Mouse (Mus musculus) kidney, postnatal 0 days (tissue): Measurements from ENCODE around the gene Pcbp3. TPM values are rescaled to one million over a fixed set of nuclear protein-coding genes. Genes with fewer than 3 reads are reported as not detected.
A peak's percentile ranks its signal among the peaks of the same experiment; 100 is the strongest.

Source experiments
- ATAC-seq: fragments of 200-750 bp; cut with Nextera tagmentation; replicated peaks from 2 replicates; pipeline ENCODE4 v1.8.0; 2017; ENCODE audit warnings: low read depth, moderate number of reproducible peaks, moderate TSS enrichment, moderate library complexity; ENCODE audit not compliant: low FRiP score
- DNase-seq: peaks from one replicate; pipeline ENCODE4 v3.0.0-alpha.2; 2016; ENCODE audit warnings: low spot score
- H3K27ac ChIP-seq: fragments of 300-500 bp; sonication (generic); 2 replicates; pipeline ENCODE4 v1.5.1; 2014; ENCODE audit warnings: mild to moderate bottlenecking
- H3K27me3 ChIP-seq: fragments of 300-500 bp; sonication (generic); 2 replicates; pipeline ENCODE4 v1.6.1; 2014; ENCODE audit warnings: low read length, mixed read lengths; ENCODE audit not compliant: insufficient read depth
- H3K36me3 ChIP-seq: fragments of 300-500 bp; sonication (generic); 2 replicates; pipeline ENCODE4 v1.6.1; 2014; ENCODE audit warnings: low read length, mixed read lengths; ENCODE audit not compliant: insufficient read depth
- H3K4me1 ChIP-seq: fragments of 300-500 bp; sonication (generic); replicated peaks from 2 replicates; pipeline ENCODE4 v1.6.1; 2014; ENCODE audit warnings: antibody characterized with exemption, low read length, mixed read lengths; ENCODE audit not compliant: insufficient read depth
- H3K4me2 ChIP-seq: fragments of 300-500 bp; sonication (generic); 2 replicates; pipeline ENCODE4 v1.6.1; 2014; ENCODE audit warnings: mild to moderate bottlenecking, low read length, moderate library complexity, mixed read lengths
- H3K4me3 ChIP-seq: fragments of 300-500 bp; sonication (generic); replicated peaks from 2 replicates; pipeline ENCODE4 v1.5.1; 2014; ENCODE audit warnings: low read depth, low read length
- H3K9ac ChIP-seq: fragments of 300-500 bp; sonication (generic); 2 replicates; pipeline ENCODE4 v1.6.1; 2014; ENCODE audit warnings: low read depth, low read length
- H3K9me3 ChIP-seq: fragments of 300-500 bp; sonication (generic); replicated peaks from 2 replicates; pipeline ENCODE4 v1.6.1; 2016; ENCODE audit warnings: low read length, inconsistent platforms, mixed read lengths
- CTCF ChIP-seq: IDR thresholded peaks from 2 replicates; pipeline ENCODE4 v1.5.1; 2016; ENCODE audit warnings: antibody characterized with exemption, low read depth, mild to moderate bottlenecking, moderate library complexity
- WGBS: fragments of 180-500 bp; shearing (Covaris S2); extraction: QIAGEN DNeasy Blood & Tissue Kit; methylation state at CpG from one replicate; pipeline ENCODE4 v1.1.7; 2014; 5-methylcytosine and 5-hydroxymethylcytosine counted together
- polyA plus RNA-seq: library from polyadenylated mRNA; unstranded; fragments of >200 nt; fragmentation: Nextera tagmentation; extraction: Ambion mirVana; gene quantifications from 2 replicates; pipeline ENCODE4 v1.2.1, GENCODE M21; 2015

The Pcbp3 gene
- polyA plus RNA-seq, 1 experiment from 2014 or later, result 32.3 TPM

- Histone ChIP-seq H3K9me3 (no peaks in the 10 kb centered on the region), H3K4me3 (no peak overlapping the region), H3K36me3 (no peaks in the 10 kb centered on the region), H3K27me3 (no peaks in the 10 kb centered on the region), H3K4me2 (no peak overlapping the region), H3K4me1 (peaks cover 4% of the 10 kb centered on the region; the same call in 1 of the 2 replicates), H3K27ac (no peak overlapping the region), H3K9ac (no peak overlapping the region)
- TF ChIP-seq CTCF, result no peak
- 84% methylated on average over 19 of the region's 19 CpGs for WGBS
- no peak for DNase-seq
- ATAC-seq, result no peak
These were observed 231.8 kb downstream of the Pcbp3 start for GRCm38 (mm10) chr10:76729631-76730620.

DNA sequence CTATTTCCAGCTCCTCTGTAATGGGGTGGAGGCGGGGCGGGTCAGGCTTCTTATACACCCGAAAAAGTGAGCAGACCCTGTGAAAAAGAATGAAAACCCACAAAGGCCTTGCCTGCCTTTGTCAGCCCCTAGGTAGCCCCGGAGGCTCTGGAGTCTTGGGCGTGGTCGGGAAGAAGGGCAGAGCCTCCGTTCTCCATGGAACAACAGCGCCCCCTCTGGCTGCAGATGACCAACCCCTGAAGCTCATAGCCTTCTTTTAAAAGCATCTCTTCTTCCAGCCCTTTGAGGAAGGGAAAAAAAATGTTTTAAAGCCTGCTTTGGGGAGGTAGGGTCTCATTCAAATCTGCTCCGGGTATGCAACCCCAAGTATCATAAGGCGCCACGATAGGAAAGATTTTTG lies 233.3 kb downstream of the Pcbp3 start:
- no peaks in the 10 kb centered on the region; the same call in 1 of the 2 replicates for H3K4me1 ChIP-seq
- no peak overlapping the region for H3K4me2 ChIP-seq
- H3K36me3 ChIP-seq, result no peaks in the 10 kb centered on the region
- H3K27me3 ChIP-seq, result no peaks in the 10 kb centered on the region
- H3K9ac ChIP-seq, result no peak overlapping the region
- no peak overlapping the region for H3K4me3 ChIP-seq
- peak; percentile 84 for TF ChIP-seq CTCF
- WGBS, result 20% methylated on average over 11 of the region's 11 CpGs
- H3K9me3 ChIP-seq, result no peaks in the 10 kb centered on the region
- DNase-seq (peak; percentile 92), ATAC-seq (no peak)
- no peak overlapping the region for H3K27ac ChIP-seq

DNA sequence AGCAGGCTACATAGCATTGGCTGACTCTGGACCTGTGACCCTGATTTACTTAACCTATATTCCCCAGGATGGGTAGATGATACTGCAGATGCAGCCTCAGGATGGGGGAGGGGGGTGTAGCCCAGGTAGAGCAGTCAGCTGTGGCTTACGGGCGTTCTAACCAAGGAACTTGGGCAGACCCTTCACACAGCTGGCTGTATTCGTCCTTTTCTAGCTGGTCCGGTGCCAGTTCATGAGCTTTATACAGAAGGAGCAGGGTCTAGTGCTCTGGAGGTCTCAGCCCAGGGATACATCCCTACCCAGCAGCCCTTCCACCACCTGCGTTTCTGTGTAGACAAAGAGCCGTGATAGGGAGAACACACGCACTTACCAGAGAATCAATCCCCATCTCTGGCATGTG lies 234.4 kb downstream of the Pcbp3 start:
- WGBS, result 89% methylated on average over 7 of the region's 7 CpGs

DNA sequence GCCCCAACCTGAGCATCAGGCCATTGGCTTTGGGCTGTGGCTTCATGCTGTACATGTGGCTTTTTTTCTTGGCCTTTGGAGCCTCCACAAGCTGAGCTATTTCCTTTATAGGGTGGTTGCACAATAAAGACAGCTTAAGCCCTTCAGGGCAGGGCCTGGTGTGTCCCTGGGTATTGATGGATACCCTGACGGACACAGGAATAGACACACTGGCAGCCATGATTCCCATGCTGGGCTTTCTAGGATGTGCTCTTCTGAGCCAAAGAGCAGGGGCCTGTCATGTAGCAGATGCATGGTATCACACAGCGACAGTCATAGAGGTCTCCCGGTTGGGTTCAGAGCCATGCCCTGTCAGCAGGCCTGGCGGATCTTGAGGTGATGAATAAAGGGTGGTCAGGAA lies 234.8 kb downstream of the Pcbp3 start:
- Histone ChIP-seq H3K9ac (no peak overlapping the region), H3K27ac (no peak overlapping the region), H3K4me1 (no peaks in the 10 kb centered on the region), H3K9me3 (no peaks in the 10 kb centered on the region), H3K4me2 (no peak overlapping the region), H3K36me3 (no peaks in the 10 kb centered on the region), H3K4me3 (no peak overlapping the region), H3K27me3 (no peaks in the 10 kb centered on the region)
- ATAC-seq (no peak), DNase-seq (no peak)
- no peak for TF ChIP-seq CTCF
- WGBS, result 84% methylated on average over 4 of the region's 4 CpGs

More for the DNA sequence above, 234.4 kb downstream of the Pcbp3 start:
- no peaks in the 10 kb centered on the region for H3K4me1 ChIP-seq
- H3K4me3 ChIP-seq, result no peak overlapping the region
- ATAC-seq, result no peak
- DNase-seq, result no peak
- no peaks in the 10 kb centered on the region for H3K27me3 ChIP-seq
- no peak overlapping the region for H3K27ac ChIP-seq
- no peak overlapping the region for H3K9ac ChIP-seq
- no peak for TF ChIP-seq CTCF
- no peaks in the 10 kb centered on the region for H3K9me3 ChIP-seq
- no peaks in the 10 kb centered on the region for H3K36me3 ChIP-seq
- no peak overlapping the region for H3K4me2 ChIP-seq

DNA sequence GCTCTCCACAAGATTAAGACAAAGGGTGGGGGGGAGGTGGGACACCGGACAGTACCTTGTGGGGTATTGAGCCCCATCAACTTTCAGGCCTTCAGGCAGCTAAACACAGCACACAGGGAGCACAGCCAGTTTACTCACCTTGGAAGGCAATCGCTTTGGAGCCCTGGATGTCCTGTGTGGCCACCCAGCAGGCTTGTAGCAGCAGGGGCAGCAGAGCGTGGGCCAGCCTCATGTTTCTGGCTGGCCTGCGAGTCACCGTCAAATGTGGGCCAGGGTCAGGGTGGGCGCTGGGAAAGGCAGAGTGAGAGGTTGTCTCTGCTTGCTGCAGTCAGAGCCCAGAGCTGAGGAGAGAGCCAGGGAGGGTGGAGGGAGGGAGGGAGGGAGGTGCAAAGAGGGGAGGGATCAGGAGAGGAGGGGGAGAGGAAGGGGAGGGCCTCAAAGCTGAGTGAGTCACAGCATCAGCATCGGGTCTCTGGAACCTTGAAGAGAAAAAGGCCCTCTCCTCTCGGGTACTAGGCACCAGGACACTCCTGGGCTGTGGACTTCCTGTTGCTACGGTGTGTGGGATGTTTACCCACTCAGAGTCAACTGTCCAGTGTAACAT lies 235.9 kb downstream of the Pcbp3 start, which contains the start of gene Col6a1:
Gene Col6a1, minus strand, starts transcription at position 487 of the 604 bp plus-strand sequence.
- ATAC-seq (0 out of 2 replicates have a peak, but pooled peaks have one; percentile 30), DNase-seq (peak; percentile 81)
- no peaks in the 10 kb centered on the region for H3K27me3 ChIP-seq
- no peaks in the 10 kb centered on the region for H3K9me3 ChIP-seq
- H3K4me3 ChIP-seq, result peak within 1 kb of the TSS; percentile 25
- H3K4me1 ChIP-seq, result no peaks in the 10 kb centered on the region
- peak within 1 kb of the TSS; percentile 51 for H3K9ac ChIP-seq
- H3K36me3 ChIP-seq, result no peaks in the 10 kb centered on the region
- H3K27ac ChIP-seq, result 0 out of 2 replicates have a peak within 1 kb of the TSS, but pooled peaks have one; percentile 42
- H3K4me2 ChIP-seq, result peak within 1 kb of the TSS; percentile 54
- TF ChIP-seq CTCF, result no peak
- WGBS, result 19% methylated on average over 9 of the region's 9 CpGs

- Histone ChIP-seq H3K4me3 (peak overlapping the region; percentile 25), H3K36me3 (no peaks in the 10 kb centered on the region), H3K4me1 (no peaks in the 10 kb centered on the region), H3K4me2 (peak overlapping the region; percentile 54), H3K27me3 (no peaks in the 10 kb centered on the region), H3K9ac (peak overlapping the region; percentile 51; the same call in 1 of the 2 replicates), H3K9me3 (no peaks in the 10 kb centered on the region), H3K27ac (no peak overlapping the region)
- WGBS, result 86% methylated on average over 2 of the region's 2 CpGs
- DNase-seq, result no peak
- no peak for TF ChIP-seq CTCF
- no peak for ATAC-seq
These were observed 236.6 kb downstream of the Pcbp3 start for GRCm38 (mm10) chr10:76725097-76725496.
